ENCODE assay signal across 9 mouse cellular contexts in the genomic region with DNA sequence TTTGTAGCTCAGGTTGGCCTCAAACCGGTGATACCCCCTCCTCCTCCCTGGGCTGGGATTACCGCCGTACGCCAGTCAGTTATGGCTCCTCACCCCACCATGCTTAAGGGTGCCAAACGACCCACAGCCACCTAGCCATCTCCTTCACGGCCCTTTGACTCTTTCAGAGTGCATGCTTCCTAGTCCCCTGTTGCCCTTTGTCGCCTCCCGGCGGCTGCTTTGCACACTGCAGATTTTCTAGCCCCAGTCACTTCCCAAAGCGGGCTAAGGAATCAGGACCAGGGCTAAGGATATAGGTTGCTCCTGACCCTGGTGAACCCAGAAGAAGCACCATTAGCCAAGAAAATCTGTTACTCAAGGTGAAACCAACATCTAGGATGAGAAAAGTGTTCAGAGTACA. TPM values are rescaled to one million over a fixed set of nuclear protein-coding genes. Genes with fewer than 3 reads are reported as not detected.
DNase-seq lines count a peak whose midpoint lies in the region; ATAC-seq and TF ChIP-seq lines count a peak whose summit lies in the region.
"Had no signal": no experiment of that assay in that cellular context is flagged by ENCODE, and none has a peak within 500 bp of the region (broad histone marks: within the 10 kb centered on the region; RNA-seq: fewer than 3 reads in every experiment).

No protein-coding gene starts in this region.

- no peaks in the 10 kb centered on the region for H3K4me1 ChIP-seq in forebrain, embryonic 11.5 days (replicated peaks; ENCODE audit: control insufficient read depth, insufficient read depth, low read length)
- H3K4me1 ChIP-seq in forebrain, embryonic 15.5 days, result no peaks in the 10 kb centered on the region
- no peaks in the 10 kb centered on the region for H3K4me1 ChIP-seq in stomach, postnatal 0 days (replicated peaks; ENCODE audit: control insufficient read depth, insufficient read depth)
- H3K4me1 ChIP-seq: stomach, embryonic 15.5 days had no signal

- no peaks in the 10 kb centered on the region for H3K27me3 ChIP-seq in forebrain, embryonic 11.5 days (ENCODE audit: control insufficient read depth, insufficient read depth, low read length)
- no peaks in the 10 kb centered on the region for H3K27me3 ChIP-seq in forebrain, embryonic 15.5 days
- no peaks in the 10 kb centered on the region for H3K27me3 ChIP-seq in stomach, postnatal 0 days (ENCODE audit: control insufficient read depth, insufficient read depth, low read length)
- H3K27me3 ChIP-seq: stomach, embryonic 15.5 days had no signal

- TF ChIP-seq EP300 in stomach, postnatal 0 days (optimal IDR thresholded peaks at IDR 0.05), result no peak

- H3K4me3 ChIP-seq in forebrain, embryonic 11.5 days (ENCODE audit: low read depth, low read length), result no peak overlapping the region
- H3K4me3 ChIP-seq in forebrain, embryonic 15.5 days, result no peak overlapping the region
- no peak overlapping the region for H3K4me3 ChIP-seq in stomach, postnatal 0 days (ENCODE audit: low read depth, low read length)
- H3K4me3 ChIP-seq: stomach, embryonic 15.5 days had no signal

- no peak overlapping the region for H3K9ac ChIP-seq in forebrain, embryonic 11.5 days (ENCODE audit: low read length)
- H3K9ac ChIP-seq in forebrain, embryonic 15.5 days (replicated peaks), result no peak overlapping the region
- H3K9ac ChIP-seq in stomach, postnatal 0 days (ENCODE audit: low read length), result no peak overlapping the region
- H3K9ac ChIP-seq: stomach, embryonic 15.5 days had no signal

- 46% methylated on average over 10 of the region's 10 CpGs for WGBS in forebrain, embryonic 11.5 days
- 34% methylated on average over 10 of the region's 10 CpGs for WGBS in forebrain, embryonic 15.5 days
- WGBS in stomach, postnatal 0 days, result 29% methylated on average over 10 of the region's 10 CpGs

- no peak for ATAC-seq in forebrain, embryonic 11.5 days (replicated peaks; ENCODE audit: low FRiP score)
- ATAC-seq in forebrain, embryonic 15.5 days (replicated peaks), result no peak
- peak; percentile 65 to 88 for ATAC-seq in hematopoietic stem cell, adult 5-6 weeks (replicated peaks in 1 of 2; ENCODE audit: insufficient read depth in 1 of 2, low FRiP score in 2 of 2, low TSS enrichment in 1 of 2, low read depth in 1 of 2, poor library complexity in 2 of 2, severe bottlenecking in 2 of 2)
- 0 out of 2 replicates have a peak, but pooled peaks have one; percentile 35 for ATAC-seq in stomach, postnatal 0 days (ENCODE audit: low FRiP score, low TSS enrichment)

- peak; percentile 84 for TF ChIP-seq CTCF in stomach, postnatal 0 days (IDR thresholded peaks at IDR 0.05; ENCODE audit: low read depth)

- no peak overlapping the region for H3K27ac ChIP-seq in forebrain, embryonic 11.5 days (ENCODE audit: low read depth, low read length)
- H3K27ac ChIP-seq in forebrain, embryonic 15.5 days (replicated peaks), result no peak overlapping the region
- no peak overlapping the region for H3K27ac ChIP-seq in stomach, postnatal 0 days (replicated peaks)
- H3K27ac ChIP-seq: stomach, embryonic 15.5 days had no signal

- DNase-seq in forebrain, embryonic 11.5 days (ENCODE audit: low spot score), result peak; percentile 65
- DNase-seq in right cerebral cortex, postnatal 14 days, result peak; percentile 56
- DNase-seq in right cerebral cortex, postnatal 36 days (ENCODE audit: low spot score in 2 of 2), result no peak
- DNase-seq in cerebellum, postnatal 36 days, result peak; percentile 71 to 79
- peak; percentile 51 for DNase-seq in lung, postnatal 25 days (ENCODE audit: low spot score)
- DNase-seq in stomach, postnatal 0 days (ENCODE audit: low spot score), result peak; percentile 79

- H3K36me3 ChIP-seq in forebrain, embryonic 11.5 days (ENCODE audit: control insufficient read depth, insufficient read depth, low read length), result no peaks in the 10 kb centered on the region
- no peaks in the 10 kb centered on the region for H3K36me3 ChIP-seq in forebrain, embryonic 15.5 days
- no peaks in the 10 kb centered on the region for H3K36me3 ChIP-seq in stomach, postnatal 0 days (ENCODE audit: control insufficient read depth, insufficient read depth, low read length)
- H3K36me3 ChIP-seq: stomach, embryonic 15.5 days had no signal

- no peak overlapping the region for H3K4me2 ChIP-seq in forebrain, embryonic 11.5 days (ENCODE audit: low read depth, low read length, severe bottlenecking)
- no peak overlapping the region for H3K4me2 ChIP-seq in forebrain, embryonic 15.5 days (replicated peaks)
- H3K4me2 ChIP-seq in stomach, postnatal 0 days (replicated peaks; ENCODE audit: low read depth), result no peak overlapping the region
- H3K4me2 ChIP-seq: stomach, embryonic 15.5 days had no signal

- H3K9me3 ChIP-seq in forebrain, embryonic 11.5 days (ENCODE audit: control insufficient read depth, low read length), result no peaks in the 10 kb centered on the region
- no peaks in the 10 kb centered on the region for H3K9me3 ChIP-seq in forebrain, embryonic 15.5 days
- no peaks in the 10 kb centered on the region for H3K9me3 ChIP-seq in stomach, postnatal 0 days (ENCODE audit: control insufficient read depth, low read length)
- H3K9me3 ChIP-seq: stomach, embryonic 15.5 days had no signal

RNA-seq across cellular contexts. Expression of a gene that starts 34.9 kb away (rescaled TPM):
- polyA plus RNA-seq in forebrain, embryonic 11.5 days (2014; fragmentation: Nextera tagmentation; extraction: Ambion mirVana), result 17.0 and 18.2 TPM in 2 replicates
- polyA plus RNA-seq in forebrain, embryonic 15.5 days (2015; fragmentation: Nextera tagmentation; extraction: Ambion mirVana), result 18.1 and 18.6 TPM in 2 replicates
- 4.7 and 6.1 TPM in 2 replicates for total RNA-seq in hematopoietic stem cell, adult 5-6 weeks (2017)
- 4.6 and 5.7 TPM in 2 replicates for polyA plus RNA-seq in stomach, postnatal 0 days (2015; fragmentation: Nextera tagmentation; extraction: Ambion mirVana)

RNA-seq across cellular contexts. Expression of a gene that starts 44.6 kb away (rescaled TPM):
- polyA plus RNA-seq in forebrain, embryonic 11.5 days (2014; fragmentation: Nextera tagmentation; extraction: Ambion mirVana), result 39.5 and 42.9 TPM in 2 replicates
- 97.0 and 109 TPM in 2 replicates for polyA plus RNA-seq in forebrain, embryonic 15.5 days (2015; fragmentation: Nextera tagmentation; extraction: Ambion mirVana)
- 162 and 213 TPM in 2 replicates for total RNA-seq in hematopoietic stem cell, adult 5-6 weeks (2017)
- polyA plus RNA-seq in stomach, postnatal 0 days (2015; fragmentation: Nextera tagmentation; extraction: Ambion mirVana), result 57.1 and 61.6 TPM in 2 replicates

RNA-seq across cellular contexts. Expression of a gene that starts 53.5 kb away (rescaled TPM):
- polyA plus RNA-seq in forebrain, embryonic 11.5 days (2014; fragmentation: Nextera tagmentation; extraction: Ambion mirVana), result 12.6 and 16.1 TPM in 2 replicates
- 5.4 and 16.7 TPM in 2 replicates for polyA plus RNA-seq in forebrain, embryonic 15.5 days (2015; fragmentation: Nextera tagmentation; extraction: Ambion mirVana)
- total RNA-seq in hematopoietic stem cell, adult 5-6 weeks (2017), result 6.4 and 8.6 TPM in 2 replicates
- polyA plus RNA-seq in stomach, postnatal 0 days (2015; fragmentation: Nextera tagmentation; extraction: Ambion mirVana), result 4.5 and 4.8 TPM in 2 replicates

Comparison
In these comparisons a context has a peak if more than half of its experiments do, and no peak if none do; other contexts are left out.
1. DNase-seq: peak in forebrain, embryonic 11.5 days (single experiment), right cerebral cortex, postnatal 14 days (single experiment), cerebellum, postnatal 36 days (2 of 2), lung, postnatal 25 days (single experiment) and stomach, postnatal 0 days (single experiment); none in right cerebral cortex, postnatal 36 days (0 of 2).
2. ATAC-seq: peak in hematopoietic stem cell, adult 5-6 weeks (2 of 2) and stomach, postnatal 0 days (single experiment); none in forebrain, embryonic 11.5 days (single experiment) and forebrain, embryonic 15.5 days (single experiment).